Mouse (Mus musculus): ENCODE measurements around the gene Robo3. TPM values are rescaled to one million over a fixed set of nuclear protein-coding genes. Genes with fewer than 3 reads are reported as not detected.

Robo3 gene
- total and polyA plus RNA-seq, 3 experiments, result 0.24 to 0.27 TPM; not detected in 1

- peaks cover 4% of the 10 kb centered on the region for H3K27me3 ChIP-seq (ENCODE audit: insufficient read depth, low read length)
- DNase-seq (ENCODE audit: low spot score) (no peak), ATAC-seq (ENCODE audit: extremely low read depth, insufficient number of reproducible peaks, low FRiP score, poor library complexity, severe bottlenecking) (no peak)
- no peaks in the 10 kb centered on the region for H3K36me3 ChIP-seq (replicated peaks)
- no peaks in the 10 kb centered on the region for H3K9me3 ChIP-seq (replicated peaks)
- H3K4me3 ChIP-seq (ENCODE audit: low read depth, low read length), result no peak within 1 kb of the TSS
- TF ChIP-seq GATA1 (IDR thresholded peaks at IDR 0.05; ENCODE audit: borderline replicate concordance, low read length) (no peak), POLR2AphosphoS5 (IDR thresholded peaks at IDR 0.05; ENCODE audit: insufficient replicate concordance, low read depth, low read length) (no peak), CTCF (IDR thresholded peaks at IDR 0.05; ENCODE audit: low read depth, low read length) (no peak), TAL1 (conservative IDR thresholded peaks at IDR 0.05; ENCODE audit: low read depth, low read length) (no peak), GATA2 (IDR thresholded peaks at IDR 0.05; ENCODE audit: borderline replicate concordance, low read depth, low read length) (no peak)
- no peaks in the 10 kb centered on the region for H3K4me1 ChIP-seq (ENCODE audit: insufficient read depth, low read depth, low read length)
Observed at GRCm38 (mm10) chr9:37367301-37368080, 65.6 kb downstream of the Robo3 start, which contains the start of gene Hepacam. Gene Hepacam (plus strand): TSS chr9:37367351.

- peaks cover 4% of the 10 kb centered on the region for H3K27me3 ChIP-seq (ENCODE audit: insufficient read depth, low read length)
- no peak for DNase-seq (ENCODE audit: low spot score)
- H3K9me3 ChIP-seq (replicated peaks), result no peaks in the 10 kb centered on the region
- no peaks in the 10 kb centered on the region for H3K4me1 ChIP-seq (ENCODE audit: insufficient read depth, low read depth, low read length)
- ATAC-seq (ENCODE audit: extremely low read depth, insufficient number of reproducible peaks, low FRiP score, poor library complexity, severe bottlenecking), result no peak
- H3K36me3 ChIP-seq (replicated peaks), result no peaks in the 10 kb centered on the region
- no peak for TF ChIP-seq GATA2 (IDR thresholded peaks at IDR 0.05; ENCODE audit: borderline replicate concordance, low read depth, low read length)
- TF ChIP-seq CTCF (IDR thresholded peaks at IDR 0.05; ENCODE audit: low read depth, low read length), result no peak
- no peak for TF ChIP-seq POLR2AphosphoS5 (IDR thresholded peaks at IDR 0.05; ENCODE audit: insufficient replicate concordance, low read depth, low read length)
- no peak for TF ChIP-seq TAL1 (conservative IDR thresholded peaks at IDR 0.05; ENCODE audit: low read depth, low read length)
- no peak for TF ChIP-seq GATA1 (IDR thresholded peaks at IDR 0.05; ENCODE audit: borderline replicate concordance, low read length)
- H3K4me3 ChIP-seq (ENCODE audit: low read depth, low read length), result no peak overlapping the region
Observed at GRCm38 (mm10) chr9:37365706-37366105, 67.3 kb downstream of the Robo3 start.

Other genes starting within 250 kb of the Robo3 start
- 1.7 and 3.2 TPM in 2 replicates for gene Tmem218, start 225.0 kb downstream of the Robo3 start, total RNA-seq (2014; fragmentation: Nextera tagmentation)
- gene Tmem218, start 225.0 kb downstream of the Robo3 start, total RNA-seq (2017), result 3.1 and 3.5 TPM in 2 replicates
- 0.28 and 0.30 TPM in 2 replicates for gene Tmem218, start 225.0 kb downstream of the Robo3 start, polyA plus RNA-seq (2012)
- 0.19 TPM in 1 of 2 replicates, not detected in the other for gene Slc37a2, start 177.5 kb downstream of the Robo3 start, total RNA-seq (2014; fragmentation: Nextera tagmentation)
- gene Slc37a2, start 177.5 kb downstream of the Robo3 start, total RNA-seq (2017), result 0.29 and 0.38 TPM in 2 replicates
- 0.01 TPM in 2 replicates for gene Slc37a2, start 177.5 kb downstream of the Robo3 start, polyA plus RNA-seq (2012)
- gene Ccdc15, start 84.8 kb downstream of the Robo3 start, total RNA-seq (2014; fragmentation: Nextera tagmentation), result 23.3 and 26.9 TPM in 2 replicates
- gene Ccdc15, start 84.8 kb downstream of the Robo3 start, total RNA-seq (2017), result 6.3 and 7.4 TPM in 2 replicates
- gene Ccdc15, start 84.8 kb downstream of the Robo3 start, polyA plus RNA-seq (2012), result 10.3 and 10.7 TPM in 2 replicates
- gene Hepacam, start 65.9 kb downstream of the Robo3 start, total RNA-seq (2014; fragmentation: Nextera tagmentation), result not detected in 2 replicates
- not detected in 2 replicates for gene Hepacam, start 65.9 kb downstream of the Robo3 start, total RNA-seq (2017)
- not detected in 2 replicates for gene Hepacam, start 65.9 kb downstream of the Robo3 start, polyA plus RNA-seq (2012)
- not detected in 2 replicates for gene Robo4, start 31.3 kb downstream of the Robo3 start, total RNA-seq (2014; fragmentation: Nextera tagmentation)
- gene Robo4, start 31.3 kb downstream of the Robo3 start, total RNA-seq (2017), result 0.05 and 0.06 TPM in 2 replicates
- not detected in 2 replicates for gene Robo4, start 31.3 kb downstream of the Robo3 start, polyA plus RNA-seq (2012)
- gene Msantd2, start 56.1 kb upstream of the Robo3 start, total RNA-seq (2014; fragmentation: Nextera tagmentation), result 49.4 and 63.8 TPM in 2 replicates
- 59.1 and 66.0 TPM in 2 replicates for gene Msantd2, start 56.1 kb upstream of the Robo3 start, total RNA-seq (2017)
- 27.5 and 31.9 TPM in 2 replicates for gene Msantd2, start 56.1 kb upstream of the Robo3 start, polyA plus RNA-seq (2012)
- gene Esam, start 94.8 kb upstream of the Robo3 start, total RNA-seq (2014; fragmentation: Nextera tagmentation), result not detected in 2 replicates
- gene Esam, start 94.8 kb upstream of the Robo3 start, total RNA-seq (2017), result 0.23 TPM in 1 of 2 replicates, not detected in the other
- gene Esam, start 94.8 kb upstream of the Robo3 start, polyA plus RNA-seq (2012), result 0.09 TPM in 1 of 2 replicates, not detected in the other
- not detected in 2 replicates for gene Vsig2, start 106.0 kb upstream of the Robo3 start, total RNA-seq (2014; fragmentation: Nextera tagmentation)
- gene Vsig2, start 106.0 kb upstream of the Robo3 start, total RNA-seq (2017), result 0.29 and 3.0 TPM in 2 replicates
- not detected in 2 replicates for gene Vsig2, start 106.0 kb upstream of the Robo3 start, polyA plus RNA-seq (2012)
- gene Nrgn, start 119.7 kb upstream of the Robo3 start, total RNA-seq (2014; fragmentation: Nextera tagmentation), result 444 and 474 TPM in 2 replicates
- 136 and 149 TPM in 2 replicates for gene Nrgn, start 119.7 kb upstream of the Robo3 start, total RNA-seq (2017)
- 2,434 and 2,443 TPM in 2 replicates for gene Nrgn, start 119.7 kb upstream of the Robo3 start, polyA plus RNA-seq (2012)
- gene Siae, start 122.5 kb upstream of the Robo3 start, total RNA-seq (2014; fragmentation: Nextera tagmentation), result 98.8 and 107 TPM in 2 replicates
- 41.7 and 44.5 TPM in 2 replicates for gene Siae, start 122.5 kb upstream of the Robo3 start, total RNA-seq (2017)
- 1.3 and 1.9 TPM in 2 replicates for gene Siae, start 122.5 kb upstream of the Robo3 start, polyA plus RNA-seq (2012)
- 12.4 and 21.1 TPM in 2 replicates for gene Spa17, start 180.5 kb upstream of the Robo3 start, total RNA-seq (2014; fragmentation: Nextera tagmentation)
- 12.1 and 13.0 TPM in 2 replicates for gene Spa17, start 180.5 kb upstream of the Robo3 start, total RNA-seq (2017)
- gene Spa17, start 180.5 kb upstream of the Robo3 start, polyA plus RNA-seq (2012), result 1.7 and 1.8 TPM in 2 replicates
- 110 and 123 TPM in 2 replicates for gene Tbrg1, start 224.1 kb upstream of the Robo3 start, total RNA-seq (2014; fragmentation: Nextera tagmentation)
- 122 and 157 TPM in 2 replicates for gene Tbrg1, start 224.1 kb upstream of the Robo3 start, total RNA-seq (2017)
- gene Tbrg1, start 224.1 kb upstream of the Robo3 start, polyA plus RNA-seq (2012), result 71.7 and 82.7 TPM in 2 replicates
- not detected in 2 replicates for gene Panx3, start 236.0 kb upstream of the Robo3 start, total RNA-seq (2014; fragmentation: Nextera tagmentation)
- gene Panx3, start 236.0 kb upstream of the Robo3 start, total RNA-seq (2017), result 0.06 and 0.16 TPM in 2 replicates
- not detected in 2 replicates for gene Panx3, start 236.0 kb upstream of the Robo3 start, polyA plus RNA-seq (2012)

Measured in G1E (cell line).